Mouse (Mus musculus) C2C12 (cell line): ENCODE results near the gene Rpn2.

Experiments used
- CTCF ChIP-seq: IDR thresholded peaks from one replicate; pipeline ENCODE4 v1.5.1; 2011; ENCODE audit not compliant: control insufficient read depth, insufficient read depth, insufficient read length
- USF1 ChIP-seq: IDR thresholded peaks from one replicate; pipeline ENCODE4 v1.6.1; 2011; ENCODE audit warnings: low read depth, mild to moderate bottlenecking, control low read depth, moderate library complexity

DNA sequence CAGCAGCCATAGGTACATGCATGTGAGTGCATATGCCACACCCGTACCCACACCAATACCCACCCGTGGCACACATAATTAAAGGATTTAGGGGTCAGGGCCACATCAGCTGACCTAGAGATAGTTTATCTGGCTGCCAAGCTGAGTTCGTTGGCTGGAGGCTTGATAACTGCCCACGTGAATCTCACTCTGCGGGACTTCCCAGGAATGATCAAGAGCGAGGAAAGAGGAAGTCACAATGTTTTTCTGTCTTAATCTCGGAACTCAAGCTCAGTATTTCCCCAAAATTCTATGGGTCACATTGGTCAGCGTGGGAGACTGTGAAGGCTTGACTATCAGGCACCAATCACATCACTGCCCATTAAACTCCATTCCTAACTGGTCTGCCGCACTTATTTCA, 87.9 kb downstream of the Rpn2 start:
- TF ChIP-seq CTCF (no peak), USF1 (no peak)
